Mouse (Mus musculus) embryonic facial prominence, embryonic 11.5 days (tissue): ENCODE results near the gene Brdt. TPM values are rescaled to one million over a fixed set of nuclear protein-coding genes. Genes with fewer than 3 reads are reported as not detected.

Source experiments
- ATAC-seq: fragments of 200-750 bp; cut with Nextera tagmentation; replicated peaks from 2 replicates; pipeline ENCODE4 v1.8.0; 2017; ENCODE audit warnings: low read depth; ENCODE audit not compliant: insufficient number of reproducible peaks, low FRiP score, low TSS enrichment
- DNase-seq: peaks from one replicate; pipeline ENCODE4 v3.0.0-alpha.2; 2015; ENCODE audit warnings: low spot score
- H3K27ac ChIP-seq: fragments of 300-500 bp; sonication (generic); replicated peaks from 2 replicates; pipeline ENCODE4 v1.5.1; 2014; ENCODE audit warnings: mild to moderate bottlenecking, low read depth, low read length, control low read depth
- H3K27me3 ChIP-seq: fragments of 300-500 bp; sonication (generic); 2 replicates; pipeline ENCODE4 v1.6.1; 2014; ENCODE audit warnings: mild to moderate bottlenecking, low read length, moderate library complexity, mixed read lengths; ENCODE audit not compliant: control insufficient read depth, insufficient read depth
- H3K36me3 ChIP-seq: fragments of 300-500 bp; sonication (generic); replicated peaks from 2 replicates; pipeline ENCODE4 v1.6.1; 2014; ENCODE audit warnings: low read depth, mild to moderate bottlenecking, low read length, moderate library complexity, mixed read lengths; ENCODE audit not compliant: control insufficient read depth, insufficient read depth
- H3K4me1 ChIP-seq: fragments of 300-500 bp; sonication (generic); 2 replicates; pipeline ENCODE4 v1.6.1; 2014; ENCODE audit warnings: low read length, mixed read lengths; ENCODE audit not compliant: control insufficient read depth, insufficient read depth
- H3K4me2 ChIP-seq: fragments of 300-500 bp; sonication (generic); 2 replicates; pipeline ENCODE4 v1.6.1; 2014; ENCODE audit warnings: low read depth, mild to moderate bottlenecking, control low read depth, low read length, moderate library complexity
- H3K4me3 ChIP-seq: fragments of 300-500 bp; sonication (generic); 2 replicates; pipeline ENCODE4 v1.5.1; 2014; ENCODE audit warnings: low read depth, low read length, control low read depth
- H3K9ac ChIP-seq: fragments of 300-500 bp; sonication (generic); replicated peaks from 2 replicates; pipeline ENCODE4 v1.6.1; 2014; ENCODE audit warnings: mild to moderate bottlenecking, control low read depth, low read length
- H3K9me3 ChIP-seq: fragments of 300-500 bp; sonication (generic); replicated peaks from 2 replicates; pipeline ENCODE4 v1.6.1; 2016; ENCODE audit warnings: mild to moderate bottlenecking, low read length, inconsistent platforms, mixed read lengths; ENCODE audit not compliant: control insufficient read depth
- WGBS: fragments of 180-500 bp; shearing (Covaris S2); extraction: QIAGEN DNeasy Blood & Tissue Kit; methylation state at CpG from one replicate; pipeline ENCODE4 v1.1.7; 2014; 5-methylcytosine and 5-hydroxymethylcytosine counted together
- polyA plus RNA-seq: library from polyadenylated mRNA; unstranded; fragments of >200 nt; fragmentation: Nextera tagmentation; extraction: Ambion mirVana; gene quantifications from 2 replicates; pipeline ENCODE4 v1.2.1, GENCODE M21; 2014

Brdt gene
- polyA plus RNA-seq, 1 experiment from 2014 or later, result 3.2 TPM

GRCm38 (mm10) chr5:107289234-107289764 is 41.7 kb upstream of the Brdt start, which contains the start of gene Tgfbr3:
TSS of gene Tgfbr3 (minus strand) at chr5:107289629.
- DNase-seq, result peak; percentile 86
- Histone ChIP-seq H3K4me2 (peak within 1 kb of the TSS; percentile 96), H3K9me3 (no peaks in the 10 kb centered on the region), H3K27me3 (no peaks in the 10 kb centered on the region; the same call in 1 of the 2 replicates), H3K36me3 (no peaks in the 10 kb centered on the region), H3K9ac (peak within 1 kb of the TSS; percentile 82), H3K4me3 (peak within 1 kb of the TSS; percentile 87), H3K27ac (peak within 1 kb of the TSS; percentile 79; the same call in 1 of the 2 replicates), H3K4me1 (no peaks in the 10 kb centered on the region)
- 4% methylated on average over 43 of the region's 54 CpGs for WGBS
- ATAC-seq, result peak; percentile 95

- no peak overlapping the region for H3K4me3 ChIP-seq
- DNase-seq, result peak; percentile 23
- no peaks in the 10 kb centered on the region; the same call in 1 of the 2 replicates for H3K27me3 ChIP-seq
- 40% methylated on average over 8 of the region's 8 CpGs for WGBS
- peak overlapping the region; percentile 96 for H3K4me2 ChIP-seq
- H3K4me1 ChIP-seq, result no peaks in the 10 kb centered on the region
- no peaks in the 10 kb centered on the region for H3K36me3 ChIP-seq
- H3K9me3 ChIP-seq, result no peaks in the 10 kb centered on the region
- no peak for ATAC-seq
- no peak overlapping the region for H3K27ac ChIP-seq
- no peak overlapping the region; the same call in 1 of the 2 replicates for H3K9ac ChIP-seq
These were observed 41.0 kb upstream of the Brdt start for GRCm38 (mm10) chr5:107289986-107290385.

DNA sequence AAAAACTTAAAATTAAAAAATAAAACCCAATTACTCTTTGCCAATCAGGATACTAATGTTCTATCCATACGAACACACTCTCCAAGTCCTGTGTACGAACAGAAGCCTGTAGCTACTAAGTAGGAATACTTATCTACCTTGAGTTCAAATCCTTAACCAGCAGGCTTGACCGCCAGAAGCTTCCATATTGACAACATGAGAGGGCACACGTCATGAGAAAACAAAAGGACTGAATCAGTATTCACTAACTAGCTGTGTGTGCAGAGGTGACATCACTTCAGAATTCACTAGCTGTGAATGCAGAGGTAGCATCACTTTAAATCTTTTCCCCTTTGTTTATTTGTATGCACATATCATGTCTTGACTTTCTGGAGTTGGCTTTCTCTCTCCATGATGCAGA is 36.9 kb upstream of the Brdt start:
- H3K4me2 ChIP-seq, result no peak overlapping the region
- no peak overlapping the region for H3K9ac ChIP-seq
- no peak overlapping the region for H3K27ac ChIP-seq
- DNase-seq (no peak), ATAC-seq (no peak)
- no peaks in the 10 kb centered on the region for H3K36me3 ChIP-seq
- H3K4me1 ChIP-seq, result no peaks in the 10 kb centered on the region
- no peak overlapping the region for H3K4me3 ChIP-seq
- WGBS, result 84% methylated on average over 4 of the region's 4 CpGs
- H3K27me3 ChIP-seq, result no peaks in the 10 kb centered on the region; the same call in 1 of the 2 replicates
- H3K9me3 ChIP-seq, result no peaks in the 10 kb centered on the region

GRCm38 (mm10) chr5:107295061-107295816 is 35.7 kb upstream of the Brdt start:
- Histone ChIP-seq H3K4me2 (no peak overlapping the region), H3K27me3 (no peaks in the 10 kb centered on the region; the same call in 1 of the 2 replicates), H3K9me3 (no peaks in the 10 kb centered on the region), H3K27ac (no peak overlapping the region), H3K4me1 (no peaks in the 10 kb centered on the region), H3K36me3 (no peaks in the 10 kb centered on the region), H3K4me3 (no peak overlapping the region), H3K9ac (no peak overlapping the region)
- WGBS, result 73% methylated on average over 8 of the region's 8 CpGs
- DNase-seq (no peak), ATAC-seq (no peak)

DNA sequence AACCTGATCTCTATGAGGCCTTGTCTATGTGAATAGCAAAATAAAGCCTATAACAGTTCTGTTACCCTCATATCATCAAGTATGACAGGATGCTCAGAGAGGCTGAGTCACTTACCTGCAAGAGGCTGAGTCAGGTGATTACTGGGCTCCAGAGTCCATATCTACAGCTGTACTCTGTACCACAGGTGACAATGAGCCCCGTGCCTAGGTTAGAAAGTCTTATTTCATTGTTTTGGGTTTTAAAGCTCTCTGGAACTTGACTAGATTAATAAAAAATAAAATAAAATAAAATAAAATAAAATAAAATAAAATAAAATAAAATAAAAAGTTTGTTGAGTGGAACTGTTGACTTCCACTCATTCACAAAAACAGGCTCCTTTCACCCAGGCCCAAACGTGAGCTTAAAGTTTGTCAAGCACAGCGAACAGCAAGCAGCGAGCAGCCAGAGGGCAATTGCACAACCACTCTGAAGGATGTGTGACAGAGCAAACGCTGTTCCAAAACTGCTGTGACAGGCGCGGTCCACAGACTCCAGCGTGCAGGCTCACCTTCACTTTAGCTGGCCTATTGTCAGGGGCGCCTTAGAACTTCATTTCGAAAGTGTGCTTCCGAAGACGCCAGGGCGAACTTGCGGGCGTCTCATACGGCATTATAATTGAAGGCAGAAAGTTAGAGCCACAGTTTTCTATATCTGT is 35.0 kb upstream of the Brdt start:
- no peak overlapping the region for H3K4me2 ChIP-seq
- ATAC-seq, result no peak
- WGBS, result 70% methylated on average over 16 of the region's 16 CpGs
- no peak for DNase-seq
- 0 out of 2 replicates have a peak overlapping the region, but pooled peaks have one; percentile 9 for H3K27ac ChIP-seq
- no peaks in the 10 kb centered on the region for H3K9me3 ChIP-seq
- H3K36me3 ChIP-seq, result no peaks in the 10 kb centered on the region
- H3K4me1 ChIP-seq, result no peaks in the 10 kb centered on the region
- H3K4me3 ChIP-seq, result no peak overlapping the region
- no peak overlapping the region for H3K9ac ChIP-seq
- H3K27me3 ChIP-seq, result no peaks in the 10 kb centered on the region

DNA sequence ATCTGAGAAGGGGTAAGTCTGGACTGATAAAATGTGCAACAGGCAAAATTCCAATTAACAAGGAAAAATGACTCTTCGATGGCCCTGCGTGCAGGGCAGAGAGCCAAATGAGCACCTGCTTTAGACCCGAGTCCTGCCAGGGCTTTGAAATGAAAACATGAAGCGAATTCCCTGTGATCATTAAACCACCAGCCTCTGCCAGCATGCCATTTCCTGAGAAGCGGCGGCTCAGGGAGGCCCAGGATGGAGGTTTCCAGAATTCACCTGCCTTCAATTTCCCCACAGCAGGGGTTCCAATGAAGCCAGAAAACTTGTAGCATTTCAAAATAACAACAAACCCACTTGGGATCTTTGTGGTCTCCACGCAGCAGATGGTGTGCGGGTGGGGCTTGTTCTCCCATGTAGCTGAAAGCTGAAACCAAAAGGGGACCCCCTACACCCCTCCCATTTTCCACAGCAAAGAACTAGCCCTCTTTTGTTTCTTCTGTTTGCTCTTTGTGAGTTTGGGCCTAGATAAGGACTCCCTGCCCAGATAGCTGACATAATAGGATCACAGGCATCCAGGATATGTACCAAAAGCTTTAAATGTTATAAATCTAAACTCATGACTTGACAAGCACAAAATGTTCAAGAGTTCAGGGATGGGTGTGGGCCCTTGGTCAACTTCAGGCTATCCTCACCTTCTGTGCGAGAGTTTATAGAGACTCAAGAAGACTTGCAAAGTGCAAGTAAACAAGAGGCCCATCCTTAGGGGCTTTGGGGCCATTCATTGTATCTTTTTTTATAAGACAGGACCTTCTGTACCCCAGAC is 34.2 kb upstream of the Brdt start:
- ATAC-seq (no peak), DNase-seq (no peak)

DNA sequence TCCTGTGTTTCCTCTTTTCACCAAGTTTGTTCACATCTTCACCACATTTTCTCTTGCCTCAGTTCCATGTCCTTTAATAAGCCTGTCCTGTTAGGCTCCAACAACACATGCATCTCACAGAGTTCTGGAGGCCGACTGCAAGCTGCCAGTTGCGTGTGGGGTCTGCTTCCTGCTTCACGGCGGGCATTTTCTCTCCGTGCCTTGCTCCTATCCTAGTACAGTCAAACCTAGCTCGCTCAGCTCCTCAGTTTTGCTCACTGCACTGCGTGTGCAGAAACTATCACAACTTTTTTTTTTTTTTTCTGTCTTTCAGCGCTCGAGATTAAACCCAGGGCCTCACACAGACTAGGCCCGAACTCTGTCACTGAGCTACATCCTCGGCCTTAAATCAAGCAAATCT is 32.1 kb upstream of the Brdt start:
- H3K9ac ChIP-seq, result no peak overlapping the region
- 81% methylated on average over 11 of the region's 11 CpGs for WGBS
- DNase-seq (no peak), ATAC-seq (no peak)
- no peak overlapping the region for H3K4me3 ChIP-seq
- H3K36me3 ChIP-seq, result no peaks in the 10 kb centered on the region
- H3K4me1 ChIP-seq, result no peaks in the 10 kb centered on the region
- H3K4me2 ChIP-seq, result no peak overlapping the region
- no peak overlapping the region for H3K27ac ChIP-seq
- H3K9me3 ChIP-seq, result no peaks in the 10 kb centered on the region
- no peaks in the 10 kb centered on the region for H3K27me3 ChIP-seq

More for the DNA sequence above, 34.2 kb upstream of the Brdt start:
- 36% methylated on average over 9 of the region's 9 CpGs for WGBS
- Histone ChIP-seq H3K27ac (no peak overlapping the region), H3K4me3 (no peak overlapping the region), H3K9me3 (no peaks in the 10 kb centered on the region), H3K36me3 (no peaks in the 10 kb centered on the region), H3K9ac (no peak overlapping the region), H3K4me2 (no peak overlapping the region), H3K4me1 (no peaks in the 10 kb centered on the region), H3K27me3 (no peaks in the 10 kb centered on the region)
